In the genomic region with DNA sequence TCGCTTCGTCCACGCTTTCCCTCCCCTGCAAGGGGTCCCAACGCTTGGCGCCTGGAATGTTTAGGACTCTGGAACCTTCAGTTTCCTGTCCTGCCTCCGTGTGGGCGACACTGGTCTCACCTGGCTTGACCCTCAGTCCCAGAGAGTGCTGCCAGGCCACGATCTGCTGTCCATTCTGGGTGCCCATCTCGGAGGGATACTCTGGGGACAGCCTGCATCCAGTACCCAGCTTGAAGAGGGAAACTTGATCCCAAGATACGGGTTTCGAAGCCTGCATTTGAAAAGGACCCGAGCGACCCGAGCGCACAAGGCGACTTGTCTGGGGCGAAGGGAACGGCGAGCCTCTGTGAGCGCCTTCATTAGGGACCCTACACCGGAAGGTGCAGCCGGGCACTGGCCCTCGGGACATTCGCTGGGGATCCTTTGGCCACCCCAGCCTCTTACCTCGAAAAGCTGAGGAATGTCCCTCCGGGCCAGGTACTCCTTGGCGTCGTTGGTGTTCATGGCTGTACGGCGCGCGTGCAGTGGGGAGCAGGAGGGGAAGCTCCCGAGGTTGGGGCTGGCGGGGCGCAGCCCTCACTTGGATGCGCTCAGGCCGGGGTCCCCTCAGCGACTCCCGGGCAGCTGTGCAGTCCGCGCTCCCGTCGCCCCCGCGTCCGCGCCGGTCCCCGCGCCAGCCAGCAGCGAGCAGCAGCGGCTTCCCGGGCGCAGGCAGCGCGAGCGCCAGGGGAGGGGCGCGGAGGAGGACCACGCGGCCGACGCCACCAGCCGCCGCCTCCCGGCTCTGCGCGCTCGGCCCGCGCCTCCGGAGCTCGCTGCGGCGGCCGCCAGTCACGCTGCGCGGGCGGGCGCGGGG, we compare ENCODE assay signal across 8 mouse cellular contexts. TPM values are rescaled to one million over a fixed set of nuclear protein-coding genes. Genes with fewer than 3 reads are reported as not detected.
DNase-seq lines count a peak whose midpoint lies in the region; ATAC-seq lines count a peak whose summit lies in the region.

No protein-coding gene starts in this region.

- H3K9me3 ChIP-seq in embryonic facial prominence, embryonic 13.5 days = no peaks in the 10 kb centered on the region
- no peaks in the 10 kb centered on the region for H3K9me3 ChIP-seq in hindbrain, embryonic 11.5 days (ENCODE audit: control insufficient read depth, low read length)
- H3K9me3 ChIP-seq in midbrain, embryonic 12.5 days = no peaks in the 10 kb centered on the region

- peak overlapping the region; percentile 91 for H3K4me2 ChIP-seq in embryonic facial prominence, embryonic 13.5 days
- peak overlapping the region; percentile 98 for H3K4me2 ChIP-seq in hindbrain, embryonic 11.5 days (replicated peaks; ENCODE audit: low read depth, low read length)
- peak overlapping the region; percentile 97 for H3K4me2 ChIP-seq in midbrain, embryonic 12.5 days (replicated peaks)

- H3K4me3 ChIP-seq in embryonic facial prominence, embryonic 13.5 days = peak overlapping the region; percentile 56
- H3K4me3 ChIP-seq in hindbrain, embryonic 11.5 days (ENCODE audit: low read depth, low read length) = peak overlapping the region; percentile 55
- H3K4me3 ChIP-seq in midbrain, embryonic 12.5 days = peak overlapping the region; percentile 60

- H3K9ac ChIP-seq in embryonic facial prominence, embryonic 13.5 days = peak overlapping the region; percentile 73
- peak overlapping the region; percentile 57 for H3K9ac ChIP-seq in hindbrain, embryonic 11.5 days (ENCODE audit: low read depth, low read length)
- peak overlapping the region; percentile 53 for H3K9ac ChIP-seq in midbrain, embryonic 12.5 days (replicated peaks)

- H3K36me3 ChIP-seq in embryonic facial prominence, embryonic 13.5 days = no peaks in the 10 kb centered on the region
- H3K36me3 ChIP-seq in hindbrain, embryonic 11.5 days (ENCODE audit: control insufficient read depth, insufficient read depth, low read length) = no peaks in the 10 kb centered on the region
- no peaks in the 10 kb centered on the region for H3K36me3 ChIP-seq in midbrain, embryonic 12.5 days

- ATAC-seq in embryonic facial prominence, embryonic 13.5 days (ENCODE audit: insufficient number of reproducible peaks, insufficient read depth, low FRiP score, low TSS enrichment, low read depth) = peak; percentile 71
- peak; percentile 73 for ATAC-seq in hindbrain, embryonic 11.5 days (ENCODE audit: low FRiP score)
- peak; percentile 82 for ATAC-seq in midbrain, embryonic 12.5 days (ENCODE audit: low FRiP score, low read depth)

- H3K4me1 ChIP-seq in embryonic facial prominence, embryonic 13.5 days = peaks cover 12% of the 10 kb centered on the region
- H3K4me1 ChIP-seq in hindbrain, embryonic 11.5 days (replicated peaks; ENCODE audit: control insufficient read depth, insufficient read depth, low read length) = no peaks in the 10 kb centered on the region
- peaks cover 15% of the 10 kb centered on the region for H3K4me1 ChIP-seq in midbrain, embryonic 12.5 days

- WGBS in embryonic facial prominence, embryonic 13.5 days = 0% methylated on average over 81 of the region's 82 CpGs
- under 1% methylated on average over 53 of the region's 82 CpGs for WGBS in hindbrain, embryonic 11.5 days
- under 1% methylated on average over 75 of the region's 82 CpGs for WGBS in midbrain, embryonic 12.5 days

- intact Hi-C loops in left cerebral cortex, postnatal 10 days (cut with DNase I) = no loop called here

- H3K27me3 ChIP-seq in embryonic facial prominence, embryonic 13.5 days = peaks cover 47% of the 10 kb centered on the region
- H3K27me3 ChIP-seq in hindbrain, embryonic 11.5 days (ENCODE audit: control insufficient read depth, insufficient read depth, low read length) = peaks cover 17% of the 10 kb centered on the region
- peaks cover 45% of the 10 kb centered on the region for H3K27me3 ChIP-seq in midbrain, embryonic 12.5 days

- peak; percentile 22 to 47 for DNase-seq in adrenal gland, adult (ENCODE audit: inconsistent age in 2 of 2, low spot score in 1 of 2)
- no peak for DNase-seq in adrenal gland, adult 8-10 months
- DNase-seq in MN1 (ENCODE audit: low spot score) = peak; percentile 56
- DNase-seq in hindbrain, embryonic 11.5 days (ENCODE audit: low spot score) = peak; percentile 66
- DNase-seq in left cerebral cortex, postnatal 10 days (ENCODE audit: extremely low spot score in 1 of 2, low spot score in 2 of 2) = peak; percentile 25 to 74
- peak; percentile 28 for DNase-seq in urinary bladder, postnatal 14 days (ENCODE audit: low spot score)

- H3K27ac ChIP-seq in embryonic facial prominence, embryonic 13.5 days = no peak overlapping the region
- H3K27ac ChIP-seq in hindbrain, embryonic 11.5 days (ENCODE audit: low read depth, low read length) = no peak overlapping the region
- H3K27ac ChIP-seq in midbrain, embryonic 12.5 days (replicated peaks) = no peak overlapping the region

RNA-seq across cellular contexts. Expression of gene Ak5, which starts 0.6 kb away (rescaled TPM):
- total RNA-seq in adrenal gland, adult 8-10 months (2022) = 1 to 10 TPM; 3.3 to 4.9 (median 4.7) TPM
- polyA plus RNA-seq in embryonic facial prominence, embryonic 13.5 days (2015; fragmentation: Nextera tagmentation; extraction: Ambion mirVana) = 1.0 and 1.7 TPM in 2 replicates
- 0.51 and 1.2 TPM in 2 replicates for polyA plus RNA-seq in hindbrain, embryonic 11.5 days (2014; fragmentation: Nextera tagmentation; extraction: Ambion mirVana)
- total RNA-seq in left cerebral cortex, postnatal 10 days (2021) = 10 to 100 TPM; 77.3 to 88.1 TPM
- 0.96 and 1.5 TPM in 2 replicates for polyA plus RNA-seq in midbrain, embryonic 12.5 days (2016; fragmentation: Nextera tagmentation; extraction: Ambion mirVana)

RNA-seq across cellular contexts. Expression of gene Pigk, which starts 46.3 kb away (rescaled TPM):
- total RNA-seq in adrenal gland, adult 8-10 months (2022) = 10 to 100 TPM; 65.0 to 73.7 (median 68.0) TPM
- polyA plus RNA-seq in embryonic facial prominence, embryonic 13.5 days (2015; fragmentation: Nextera tagmentation; extraction: Ambion mirVana) = 52.4 and 58.3 TPM in 2 replicates
- polyA plus RNA-seq in hindbrain, embryonic 11.5 days (2014; fragmentation: Nextera tagmentation; extraction: Ambion mirVana) = 37.6 and 58.3 TPM in 2 replicates
- 10 to 100 TPM; 48.0 to 48.4 TPM for total RNA-seq in left cerebral cortex, postnatal 10 days (2021)
- 41.5 and 42.3 TPM in 2 replicates for polyA plus RNA-seq in midbrain, embryonic 12.5 days (2016; fragmentation: Nextera tagmentation; extraction: Ambion mirVana)
